Mouse (Mus musculus) erythroblast, embryonic 14.5 days (primary cell): ENCODE measurements around the gene Abcb11. TPM values are rescaled to one million over a fixed set of nuclear protein-coding genes. Genes with fewer than 3 reads are reported as not detected.

Experiments
- H3K27me3 ChIP-seq: 2 replicates; pipeline ENCODE4 v1.6.1; 2012; ENCODE audit warnings: inconsistent platforms; ENCODE audit not compliant: control insufficient read depth
- H3K36me3 ChIP-seq: 2 replicates; pipeline ENCODE4 v1.6.1; 2012; ENCODE audit warnings: mild to moderate bottlenecking, inconsistent platforms; ENCODE audit not compliant: control insufficient read depth
- H3K4me1 ChIP-seq: 2 replicates; pipeline ENCODE4 v1.6.1; 2012; ENCODE audit warnings: inconsistent platforms; ENCODE audit not compliant: control insufficient read depth
- H3K4me3 ChIP-seq: replicated peaks from 2 replicates; pipeline ENCODE3; 2012; ENCODE audit warnings: moderate library complexity, mild to moderate bottlenecking, inconsistent platforms
- H3K9me3 ChIP-seq: 2 replicates; pipeline ENCODE4 v1.6.1; 2012; ENCODE audit warnings: low read length, inconsistent platforms, mixed read lengths; ENCODE audit not compliant: control insufficient read depth
- GATA1 ChIP-seq: IDR thresholded peaks from 2 replicates; pipeline ENCODE4 v1.6.1; 2012; ENCODE audit warnings: low read length, inconsistent platforms, mixed read lengths
- TAL1 ChIP-seq: IDR thresholded peaks from 3 replicates; pipeline ENCODE4 v1.6.1; 2012; ENCODE audit warnings: low read length, inconsistent platforms, mixed read lengths
- polyA plus RNA-seq: library from polyadenylated mRNA; stranded (reverse); fragments of >175 nt; gene quantifications from 2 replicates; pipeline ENCODE4 v1.2.3, GENCODE M21; 2012

The Abcb11 gene
- polyA plus RNA-seq, 1 experiment: not detected

- TF ChIP-seq TAL1 (no peak), GATA1 (no peak)
- no peaks in the 10 kb centered on the region for H3K36me3 ChIP-seq
- H3K9me3 ChIP-seq: no peaks in the 10 kb centered on the region
- no peaks in the 10 kb centered on the region for H3K27me3 ChIP-seq
- no peak overlapping the region for H3K4me3 ChIP-seq
- no peaks in the 10 kb centered on the region for H3K4me1 ChIP-seq
Measured at GRCm38 (mm10) chr2:69294508-69294907, 47.9 kb downstream of the Abcb11 start.

GRCm38 (mm10) chr2:69288989-69289388 lies 53.4 kb downstream of the Abcb11 start:
- no peaks in the 10 kb centered on the region for H3K27me3 ChIP-seq
- H3K4me3 ChIP-seq: no peak overlapping the region
- H3K9me3 ChIP-seq: no peaks in the 10 kb centered on the region
- no peaks in the 10 kb centered on the region for H3K4me1 ChIP-seq
- TF ChIP-seq TAL1: no peak
- no peak for TF ChIP-seq GATA1
- H3K36me3 ChIP-seq: no peaks in the 10 kb centered on the region

- TF ChIP-seq GATA1 (no peak), TAL1 (no peak)
- Histone ChIP-seq H3K4me1 (no peaks in the 10 kb centered on the region), H3K36me3 (no peaks in the 10 kb centered on the region), H3K4me3 (no peak overlapping the region), H3K27me3 (no peaks in the 10 kb centered on the region), H3K9me3 (no peaks in the 10 kb centered on the region)
Measured at GRCm38 (mm10) chr2:69275875-69276274, 66.5 kb downstream of the Abcb11 start.

- Histone ChIP-seq H3K27me3 (no peaks in the 10 kb centered on the region), H3K36me3 (no peaks in the 10 kb centered on the region), H3K4me3 (no peak overlapping the region), H3K4me1 (no peaks in the 10 kb centered on the region), H3K9me3 (no peaks in the 10 kb centered on the region)
- TF ChIP-seq TAL1 (no peak), GATA1 (no peak)
Measured at GRCm38 (mm10) chr2:69264069-69264618, 78.3 kb downstream of the Abcb11 start.

- Histone ChIP-seq H3K4me1 (no peaks in the 10 kb centered on the region), H3K36me3 (no peaks in the 10 kb centered on the region), H3K27me3 (no peaks in the 10 kb centered on the region), H3K9me3 (peaks cover 12% of the 10 kb centered on the region), H3K4me3 (no peak overlapping the region)
- TF ChIP-seq GATA1 (no peak), TAL1 (no peak)
Measured at GRCm38 (mm10) chr2:69248221-69248755, 94.1 kb downstream of the Abcb11 start.

- H3K9me3 ChIP-seq: peaks cover 12% of the 10 kb centered on the region
- no peak overlapping the region for H3K4me3 ChIP-seq
- H3K36me3 ChIP-seq: no peaks in the 10 kb centered on the region
- no peaks in the 10 kb centered on the region for H3K27me3 ChIP-seq
- no peak for TF ChIP-seq TAL1
- no peak for TF ChIP-seq GATA1
- no peaks in the 10 kb centered on the region for H3K4me1 ChIP-seq
Measured at GRCm38 (mm10) chr2:69247081-69247480, 95.3 kb downstream of the Abcb11 start.

- TF ChIP-seq TAL1: no peak
- no peak for TF ChIP-seq GATA1
- no peaks in the 10 kb centered on the region for H3K27me3 ChIP-seq
- H3K9me3 ChIP-seq: peaks cover 12% of the 10 kb centered on the region
- H3K4me1 ChIP-seq: no peaks in the 10 kb centered on the region
- no peak overlapping the region for H3K4me3 ChIP-seq
- H3K36me3 ChIP-seq: no peaks in the 10 kb centered on the region
Measured at GRCm38 (mm10) chr2:69244924-69245323, 97.5 kb downstream of the Abcb11 start.

- no peak for TF ChIP-seq GATA1
- TF ChIP-seq TAL1: no peak
- no peaks in the 10 kb centered on the region for H3K27me3 ChIP-seq
- no peaks in the 10 kb centered on the region for H3K4me1 ChIP-seq
- H3K9me3 ChIP-seq: no peaks in the 10 kb centered on the region
- H3K4me3 ChIP-seq: no peak overlapping the region
- no peaks in the 10 kb centered on the region for H3K36me3 ChIP-seq
Measured at GRCm38 (mm10) chr2:69239315-69239714, 103.1 kb downstream of the Abcb11 start.

- no peaks in the 10 kb centered on the region for H3K36me3 ChIP-seq
- no peaks in the 10 kb centered on the region for H3K9me3 ChIP-seq
- no peaks in the 10 kb centered on the region for H3K27me3 ChIP-seq
- TF ChIP-seq GATA1 (no peak), TAL1 (no peak)
- no peaks in the 10 kb centered on the region for H3K4me1 ChIP-seq
- no peak overlapping the region for H3K4me3 ChIP-seq
Measured at GRCm38 (mm10) chr2:69234976-69235678, 107.3 kb downstream of the Abcb11 start.
